Mouse (Mus musculus): Measurements from ENCODE around the gene Ptpro. TPM values are rescaled to one million over a fixed set of nuclear protein-coding genes. Genes with fewer than 3 reads are reported as not detected.
A peak's percentile ranks its signal among the peaks of the same experiment; 100 is the strongest.

Ptpro gene
- polyA plus RNA-seq, 1 experiment from 2014 or later: 11.5 TPM

DNA sequence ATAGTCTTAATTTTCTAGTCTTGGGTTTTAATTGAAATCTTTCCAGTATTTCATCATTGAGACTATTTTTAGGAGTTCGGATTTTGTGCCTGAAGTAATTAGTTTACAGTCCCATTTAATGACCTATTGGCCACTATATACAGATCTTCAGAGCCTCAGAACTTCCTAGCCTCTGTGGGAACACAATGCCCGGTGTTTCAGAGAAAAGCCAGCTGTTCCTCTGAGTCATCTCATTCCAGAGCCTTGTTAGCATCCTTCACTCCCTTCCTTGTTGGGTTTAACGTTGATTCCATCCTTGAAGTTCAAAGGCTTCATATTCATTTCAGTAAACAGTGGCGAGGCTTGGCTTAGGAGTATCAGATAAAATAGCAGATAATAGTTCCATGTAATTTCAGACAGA lies 87.0 kb downstream of the Ptpro start:
- Histone ChIP-seq H3K27ac (ENCODE audit: low read depth, low read length) (no peak overlapping the region), H3K4me1 (ENCODE audit: control insufficient read depth, insufficient read depth, low read length) (no peaks in the 10 kb centered on the region), H3K36me3 (ENCODE audit: control insufficient read depth, insufficient read depth, low read length) (no peaks in the 10 kb centered on the region), H3K9ac (ENCODE audit: low read depth, low read length) (no peak overlapping the region), H3K4me3 (ENCODE audit: low read length) (no peak overlapping the region), H3K4me2 (replicated peaks; ENCODE audit: low read depth, low read length) (no peak overlapping the region), H3K9me3 (ENCODE audit: control insufficient read depth, low read length) (no peaks in the 10 kb centered on the region), H3K27me3 (ENCODE audit: control insufficient read depth, insufficient read depth, low read length) (no peaks in the 10 kb centered on the region)
- 17% methylated on average over 4 of the region's 4 CpGs for WGBS
- no peak for ATAC-seq (ENCODE audit: low FRiP score, low TSS enrichment)

DNA sequence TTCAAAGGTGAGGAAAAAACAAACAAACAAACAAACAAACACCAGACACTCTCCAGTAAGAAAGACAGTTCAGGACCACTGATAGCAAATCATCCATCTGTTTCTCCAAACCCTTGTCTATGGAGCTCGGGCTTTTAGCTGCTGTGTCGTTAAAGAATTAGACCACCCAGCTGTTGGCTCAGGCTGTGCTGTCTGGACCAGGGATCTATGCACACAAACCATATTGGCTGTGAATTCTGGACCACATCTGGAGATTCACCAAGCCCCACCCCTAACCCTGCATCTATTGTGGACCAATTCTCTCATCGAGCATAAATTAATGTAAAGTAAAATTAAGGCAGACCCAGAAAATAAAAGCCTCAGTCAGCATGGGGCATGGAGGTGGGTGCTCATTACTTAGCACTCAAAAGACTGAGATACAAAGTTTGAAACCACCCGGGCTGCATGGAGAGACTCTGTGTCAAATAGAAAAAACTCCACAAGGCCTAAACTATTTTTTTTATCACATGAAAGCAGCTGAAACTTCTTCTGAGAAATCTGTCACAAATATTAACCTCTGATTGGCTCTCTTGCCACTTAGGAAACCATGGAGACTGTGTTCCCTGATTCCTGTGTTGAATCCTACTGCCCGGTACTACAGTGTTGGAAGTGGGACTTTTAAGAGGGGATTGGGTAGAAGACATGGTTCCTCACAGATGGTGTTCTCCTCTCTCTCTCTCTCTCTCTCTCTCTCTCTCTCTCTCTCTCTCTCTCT lies 91.7 kb downstream of the Ptpro start:
- no peak overlapping the region for H3K4me2 ChIP-seq (replicated peaks; ENCODE audit: low read depth, low read length)
- H3K9ac ChIP-seq (ENCODE audit: low read depth, low read length): no peak overlapping the region
- peak; percentile 60; the same call in 1 of the 2 replicates for ATAC-seq (ENCODE audit: low FRiP score, low TSS enrichment)
- H3K4me3 ChIP-seq (ENCODE audit: low read length): no peak overlapping the region
- H3K27ac ChIP-seq (ENCODE audit: low read depth, low read length): no peak overlapping the region
- WGBS: 43% methylated on average over 5 of the region's 5 CpGs
- no peaks in the 10 kb centered on the region for H3K36me3 ChIP-seq (ENCODE audit: control insufficient read depth, insufficient read depth, low read length)
- no peaks in the 10 kb centered on the region for H3K9me3 ChIP-seq (ENCODE audit: control insufficient read depth, low read length)
- H3K27me3 ChIP-seq (ENCODE audit: control insufficient read depth, insufficient read depth, low read length): no peaks in the 10 kb centered on the region
- H3K4me1 ChIP-seq (ENCODE audit: control insufficient read depth, insufficient read depth, low read length): no peaks in the 10 kb centered on the region

DNA sequence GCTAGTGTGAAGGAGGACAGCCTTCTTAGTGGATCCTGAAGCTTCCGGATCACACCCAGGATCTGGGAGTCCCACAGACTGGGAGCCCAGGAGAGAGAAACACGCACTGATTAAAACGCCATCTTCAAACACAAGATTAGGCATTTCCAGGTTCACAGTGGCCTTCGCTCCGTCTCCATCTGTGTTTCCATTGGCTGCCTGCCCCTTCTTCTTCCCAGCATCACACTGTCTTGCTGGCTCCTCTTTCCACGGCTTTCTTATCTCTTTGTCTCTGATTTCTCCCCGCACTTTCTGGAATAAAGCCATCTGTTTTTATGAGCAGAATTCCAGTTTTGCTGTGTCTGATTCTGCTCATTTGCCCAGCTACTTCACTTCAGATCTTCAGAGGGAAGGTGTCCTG lies 108.0 kb downstream of the Ptpro start:
- Histone ChIP-seq H3K36me3 (ENCODE audit: control insufficient read depth, insufficient read depth, low read length) (no peaks in the 10 kb centered on the region), H3K9ac (ENCODE audit: low read depth, low read length) (no peak overlapping the region), H3K4me2 (replicated peaks; ENCODE audit: low read depth, low read length) (no peak overlapping the region), H3K9me3 (ENCODE audit: control insufficient read depth, low read length) (no peaks in the 10 kb centered on the region), H3K4me1 (ENCODE audit: control insufficient read depth, insufficient read depth, low read length) (no peaks in the 10 kb centered on the region), H3K27me3 (ENCODE audit: control insufficient read depth, insufficient read depth, low read length) (no peaks in the 10 kb centered on the region), H3K27ac (ENCODE audit: low read depth, low read length) (no peak overlapping the region), H3K4me3 (ENCODE audit: low read length) (no peak overlapping the region)
- ATAC-seq (ENCODE audit: low FRiP score, low TSS enrichment): no peak
- 82% methylated on average over 7 of the region's 7 CpGs for WGBS

DNA sequence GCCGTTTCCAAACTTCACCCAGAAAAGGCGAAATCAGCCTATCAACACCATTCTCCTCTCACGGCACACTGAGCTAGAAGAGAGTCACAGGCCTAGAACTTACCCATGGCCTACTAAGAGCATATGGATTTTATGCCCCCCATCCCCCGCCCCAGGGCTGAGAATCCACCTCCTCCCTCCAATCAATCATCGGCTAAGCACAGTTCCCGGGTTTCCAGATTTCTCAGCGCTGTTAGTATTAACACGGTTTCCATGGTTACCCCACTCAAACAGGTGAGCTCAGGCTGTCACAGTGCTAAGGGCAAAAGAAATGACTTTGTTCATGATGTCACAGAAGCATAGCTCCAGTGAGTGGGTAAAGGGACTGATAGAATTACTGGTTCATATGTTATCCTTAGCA lies 110.1 kb downstream of the Ptpro start:
- H3K36me3 ChIP-seq (ENCODE audit: control insufficient read depth, insufficient read depth, low read length): no peaks in the 10 kb centered on the region
- H3K4me3 ChIP-seq (ENCODE audit: low read length): no peak overlapping the region
- H3K4me1 ChIP-seq (ENCODE audit: control insufficient read depth, insufficient read depth, low read length): no peaks in the 10 kb centered on the region
- 47% methylated on average over 8 of the region's 8 CpGs for WGBS
- H3K27ac ChIP-seq (ENCODE audit: low read depth, low read length): no peak overlapping the region
- H3K9me3 ChIP-seq (ENCODE audit: control insufficient read depth, low read length): no peaks in the 10 kb centered on the region
- no peaks in the 10 kb centered on the region for H3K27me3 ChIP-seq (ENCODE audit: control insufficient read depth, insufficient read depth, low read length)
- H3K4me2 ChIP-seq (replicated peaks; ENCODE audit: low read depth, low read length): no peak overlapping the region
- H3K9ac ChIP-seq (ENCODE audit: low read depth, low read length): no peak overlapping the region
- ATAC-seq (ENCODE audit: low FRiP score, low TSS enrichment): peak; percentile 68

DNA sequence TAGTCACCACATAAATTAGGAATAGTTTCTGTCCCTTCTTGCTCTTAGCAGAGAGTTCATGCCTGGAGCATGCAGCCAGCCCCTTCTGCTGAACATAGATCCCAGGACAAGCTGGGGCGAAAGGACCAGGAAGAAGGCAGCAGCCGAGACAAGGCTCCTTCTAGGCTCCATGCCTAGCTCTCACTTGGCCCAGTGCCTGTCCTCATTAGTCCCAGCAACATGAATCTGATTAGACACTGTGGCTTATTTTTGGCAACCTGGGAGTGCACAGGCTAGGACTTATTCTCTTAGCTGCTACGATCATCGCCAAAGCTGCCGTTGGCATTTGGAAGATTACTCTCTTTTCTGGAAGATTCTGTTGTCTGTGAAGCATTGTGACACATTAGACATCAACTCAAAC lies 112.6 kb downstream of the Ptpro start:
- Histone ChIP-seq H3K27me3 (ENCODE audit: control insufficient read depth, insufficient read depth, low read length) (no peaks in the 10 kb centered on the region), H3K27ac (ENCODE audit: low read depth, low read length) (no peak overlapping the region), H3K4me2 (replicated peaks; ENCODE audit: low read depth, low read length) (no peak overlapping the region), H3K9ac (ENCODE audit: low read depth, low read length) (no peak overlapping the region), H3K36me3 (ENCODE audit: control insufficient read depth, insufficient read depth, low read length) (no peaks in the 10 kb centered on the region), H3K9me3 (ENCODE audit: control insufficient read depth, low read length) (no peaks in the 10 kb centered on the region), H3K4me1 (ENCODE audit: control insufficient read depth, insufficient read depth, low read length) (no peaks in the 10 kb centered on the region), H3K4me3 (ENCODE audit: low read length) (no peak overlapping the region)
- WGBS: 82% methylated on average over 5 of the region's 5 CpGs
- no peak for ATAC-seq (ENCODE audit: low FRiP score, low TSS enrichment)

DNA sequence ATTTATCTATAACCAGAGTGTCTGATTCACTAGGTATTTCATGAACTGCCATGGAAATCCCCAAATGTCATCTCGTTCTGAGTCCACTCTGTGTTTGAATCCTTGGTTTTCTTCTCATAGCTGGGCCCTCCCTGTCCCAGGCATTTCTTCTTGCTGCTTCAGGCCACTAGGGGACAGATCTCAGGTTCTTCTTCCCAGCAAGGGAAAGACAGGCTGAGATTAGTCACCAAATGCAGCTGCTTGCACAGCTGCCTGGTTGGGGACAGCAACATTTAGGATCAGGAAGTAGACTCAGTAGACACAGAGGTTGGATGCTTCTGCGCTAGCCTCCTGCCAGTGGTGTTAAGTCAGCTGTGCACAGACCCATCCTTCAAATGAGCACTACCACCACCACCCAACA lies 113.5 kb downstream of the Ptpro start:
- 88% methylated on average over 2 of the region's 2 CpGs for WGBS
- peaks cover under 1% of the 10 kb centered on the region; the same call in 1 of the 2 replicates for H3K4me1 ChIP-seq (ENCODE audit: control insufficient read depth, insufficient read depth, low read length)
- no peak overlapping the region for H3K4me2 ChIP-seq (replicated peaks; ENCODE audit: low read depth, low read length)
- no peak for ATAC-seq (ENCODE audit: low FRiP score, low TSS enrichment)
- no peak overlapping the region for H3K9ac ChIP-seq (ENCODE audit: low read depth, low read length)
- H3K27me3 ChIP-seq (ENCODE audit: control insufficient read depth, insufficient read depth, low read length): no peaks in the 10 kb centered on the region
- no peak overlapping the region for H3K27ac ChIP-seq (ENCODE audit: low read depth, low read length)
- H3K36me3 ChIP-seq (ENCODE audit: control insufficient read depth, insufficient read depth, low read length): no peaks in the 10 kb centered on the region
- H3K4me3 ChIP-seq (ENCODE audit: low read length): no peak overlapping the region
- H3K9me3 ChIP-seq (ENCODE audit: control insufficient read depth, low read length): no peaks in the 10 kb centered on the region

DNA sequence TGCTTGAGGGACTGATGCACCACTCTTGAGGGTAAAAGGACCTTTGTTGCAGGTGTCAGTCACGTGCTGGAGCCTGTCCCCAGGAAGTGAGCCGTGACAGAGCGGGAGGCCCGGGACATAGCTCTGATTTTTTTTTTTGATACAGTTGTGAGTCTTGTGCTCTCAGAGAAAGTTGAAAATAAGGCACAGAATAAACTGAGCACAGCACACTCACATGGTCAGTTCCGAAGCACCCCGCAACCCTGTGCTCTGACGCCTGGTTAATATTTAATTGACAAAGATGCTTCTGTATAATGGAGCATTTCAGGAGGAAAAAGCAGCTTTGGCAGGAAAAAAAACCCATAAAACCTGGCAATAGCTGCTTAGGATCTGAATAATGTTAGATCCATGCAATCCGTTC lies 118.6 kb downstream of the Ptpro start:
- WGBS: 56% methylated on average over 8 of the region's 8 CpGs
- H3K9me3 ChIP-seq (ENCODE audit: control insufficient read depth, low read length): no peaks in the 10 kb centered on the region
- H3K27me3 ChIP-seq (ENCODE audit: control insufficient read depth, insufficient read depth, low read length): no peaks in the 10 kb centered on the region
- no peak overlapping the region for H3K9ac ChIP-seq (ENCODE audit: low read depth, low read length)
- H3K27ac ChIP-seq (ENCODE audit: low read depth, low read length): no peak overlapping the region
- ATAC-seq (ENCODE audit: low FRiP score, low TSS enrichment): no peak; the same call in 1 of the 2 replicates
- H3K4me1 ChIP-seq (ENCODE audit: control insufficient read depth, insufficient read depth, low read length): peaks cover 4% of the 10 kb centered on the region; the same call in 1 of the 2 replicates
- H3K4me3 ChIP-seq (ENCODE audit: low read length): no peak overlapping the region
- no peak overlapping the region for H3K4me2 ChIP-seq (replicated peaks; ENCODE audit: low read depth, low read length)
- no peaks in the 10 kb centered on the region for H3K36me3 ChIP-seq (ENCODE audit: control insufficient read depth, insufficient read depth, low read length)

DNA sequence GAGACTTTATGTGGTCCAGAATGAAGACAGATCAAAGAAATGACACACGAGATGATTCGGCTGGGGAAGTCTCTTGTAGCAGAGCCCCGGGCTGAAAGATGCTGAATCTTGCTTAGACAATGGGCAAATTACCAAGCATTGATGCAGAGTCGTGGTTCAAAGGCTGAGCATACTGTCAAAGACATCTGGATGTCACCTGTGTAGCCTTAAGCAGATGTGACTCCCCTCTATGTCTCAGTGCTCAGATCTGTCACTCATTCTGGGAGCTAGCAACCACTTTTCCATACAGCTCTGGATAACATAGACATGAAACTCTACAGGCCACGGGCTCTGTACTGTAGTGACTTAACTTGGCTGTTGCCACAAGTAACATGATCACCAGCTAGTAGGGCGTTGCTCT lies 119.3 kb downstream of the Ptpro start:
- H3K4me3 ChIP-seq (ENCODE audit: low read length): no peak overlapping the region
- no peak overlapping the region for H3K27ac ChIP-seq (ENCODE audit: low read depth, low read length)
- ATAC-seq (ENCODE audit: low FRiP score, low TSS enrichment): no peak; the same call in 1 of the 2 replicates
- no peaks in the 10 kb centered on the region for H3K9me3 ChIP-seq (ENCODE audit: control insufficient read depth, low read length)
- WGBS: 74% methylated on average over 6 of the region's 6 CpGs
- H3K36me3 ChIP-seq (ENCODE audit: control insufficient read depth, insufficient read depth, low read length): no peaks in the 10 kb centered on the region
- H3K4me2 ChIP-seq (replicated peaks; ENCODE audit: low read depth, low read length): no peak overlapping the region
- no peak overlapping the region for H3K9ac ChIP-seq (ENCODE audit: low read depth, low read length)
- H3K27me3 ChIP-seq (ENCODE audit: control insufficient read depth, insufficient read depth, low read length): no peaks in the 10 kb centered on the region
- H3K4me1 ChIP-seq (ENCODE audit: control insufficient read depth, insufficient read depth, low read length): peaks cover 4% of the 10 kb centered on the region; the same call in 1 of the 2 replicates

DNA sequence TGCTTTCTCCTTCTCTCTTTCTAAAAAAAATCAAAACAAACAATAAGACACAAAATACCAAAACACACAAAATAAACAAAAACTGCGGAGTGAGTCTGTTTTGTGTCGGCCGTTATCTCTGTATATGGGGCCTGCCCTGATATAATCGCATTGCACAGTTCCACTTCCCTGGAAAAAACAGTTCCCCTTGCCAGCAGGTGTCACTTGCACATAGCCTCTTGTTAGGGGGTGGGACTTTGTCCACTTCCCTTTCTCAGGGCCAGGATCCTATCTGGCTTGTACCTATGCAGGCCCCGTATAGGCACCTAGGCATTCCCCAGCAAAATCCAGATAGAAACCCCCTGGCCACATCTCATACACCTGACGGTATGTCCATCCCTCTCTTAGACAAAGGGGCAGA lies 121.8 kb downstream of the Ptpro start:
- ATAC-seq (ENCODE audit: low FRiP score, low TSS enrichment): no peak
- Histone ChIP-seq H3K9me3 (ENCODE audit: control insufficient read depth, low read length) (no peaks in the 10 kb centered on the region), H3K4me2 (replicated peaks; ENCODE audit: low read depth, low read length) (no peak overlapping the region), H3K27me3 (ENCODE audit: control insufficient read depth, insufficient read depth, low read length) (no peaks in the 10 kb centered on the region), H3K36me3 (ENCODE audit: control insufficient read depth, insufficient read depth, low read length) (no peaks in the 10 kb centered on the region), H3K4me3 (ENCODE audit: low read length) (no peak overlapping the region), H3K9ac (ENCODE audit: low read depth, low read length) (no peak overlapping the region), H3K4me1 (ENCODE audit: control insufficient read depth, insufficient read depth, low read length) (peaks cover 4% of the 10 kb centered on the region; the same call in 1 of the 2 replicates), H3K27ac (ENCODE audit: low read depth, low read length) (no peak overlapping the region)
- 86% methylated on average over 6 of the region's 6 CpGs for WGBS
